Mouse (Mus musculus): ENCODE data around the gene Maml3.

Gene Maml3

GRCm38 (mm10) chr3:51871346-51871745, 233.5 kb downstream of the Maml3 start:
- in situ Hi-C loops (cut with MboI): no loop called here

- in situ Hi-C loops (cut with MboI): no loop called here
These were observed 234.9 kb downstream of the Maml3 start for GRCm38 (mm10) chr3:51869980-51870379.

GRCm38 (mm10) chr3:51868857-51869256, 236.0 kb downstream of the Maml3 start:
- in situ Hi-C loops (cut with MboI): no loop called here

GRCm38 (mm10) chr3:51866446-51866845, 238.4 kb downstream of the Maml3 start:
- in situ Hi-C loops (cut with MboI): no loop called here

GRCm38 (mm10) chr3:51861631-51862030, 243.2 kb downstream of the Maml3 start:
- in situ Hi-C loops (cut with MboI): no loop called here

- in situ Hi-C loops (cut with MboI): no loop called here
These were observed 244.4 kb downstream of the Maml3 start for GRCm38 (mm10) chr3:51860458-51860857.

- in situ Hi-C loops (cut with MboI): no loop called here
These were observed 245.7 kb downstream of the Maml3 start for GRCm38 (mm10) chr3:51859208-51859607.

GRCm38 (mm10) chr3:51854152-51854551, 250.7 kb downstream of the Maml3 start:
- in situ Hi-C loops (cut with MboI): no loop called here

- in situ Hi-C loops (cut with MboI): no loop called here
These were observed 251.3 kb downstream of the Maml3 start for GRCm38 (mm10) chr3:51853610-51854009.

- in situ Hi-C loops (cut with MboI): no loop called here
These were observed 252.2 kb downstream of the Maml3 start for GRCm38 (mm10) chr3:51852692-51853091.

- in situ Hi-C loops (cut with MboI): no loop called here
These were observed 253.3 kb downstream of the Maml3 start for GRCm38 (mm10) chr3:51851596-51851995.

- in situ Hi-C loops (cut with MboI): no loop called here
These were observed 255.4 kb downstream of the Maml3 start for GRCm38 (mm10) chr3:51849462-51849861.

GRCm38 (mm10) chr3:51847262-51847661, 257.6 kb downstream of the Maml3 start:
- in situ Hi-C loops (cut with MboI): no loop called here

GRCm38 (mm10) chr3:51844255-51844654, 260.6 kb downstream of the Maml3 start:
- in situ Hi-C loops (cut with MboI): no loop called here

- in situ Hi-C loops (cut with MboI): no loop called here
These were observed 262.7 kb downstream of the Maml3 start for GRCm38 (mm10) chr3:51842140-51842539.

- in situ Hi-C loops (cut with MboI): no loop called here
These were observed 263.3 kb downstream of the Maml3 start for GRCm38 (mm10) chr3:51841598-51841997.

- in situ Hi-C loops (cut with MboI): no loop called here
These were observed 263.7 kb downstream of the Maml3 start for GRCm38 (mm10) chr3:51841177-51841576.

- in situ Hi-C loops (cut with MboI): no loop called here
These were observed 264.6 kb downstream of the Maml3 start for GRCm38 (mm10) chr3:51840095-51840805.

- in situ Hi-C loops (cut with MboI): no loop called here
These were observed 265.5 kb downstream of the Maml3 start for GRCm38 (mm10) chr3:51839353-51839715.

GRCm38 (mm10) chr3:51838696-51839352, 266.1 kb downstream of the Maml3 start:
- in situ Hi-C loops (cut with MboI): no loop called here

- in situ Hi-C loops (cut with MboI): no loop called here
These were observed 271.9 kb downstream of the Maml3 start for GRCm38 (mm10) chr3:51832985-51833384.

GRCm38 (mm10) chr3:51830821-51831429, 274.0 kb downstream of the Maml3 start:
- in situ Hi-C loops (cut with MboI): no loop called here

GRCm38 (mm10) chr3:51825530-51825929, 279.3 kb downstream of the Maml3 start:
- in situ Hi-C loops (cut with MboI): no loop called here

Measured in mature B cell (primary cell).